Mouse (Mus musculus) C2C12 (cell line): Measurements from ENCODE around the gene Kng2.
"Not testable (repeated sequence)": the region's sequence is repeated elsewhere in the genome, so short reads cannot be mapped to it uniquely, and the experiment has no call there.

Experiments
- CEBPB ChIP-seq: IDR thresholded peaks from one replicate; pipeline ENCODE4 v1.6.1; 2011; ENCODE audit warnings: low read depth, mild to moderate bottlenecking, control low read depth, moderate library complexity
- CTCF ChIP-seq: IDR thresholded peaks from one replicate; pipeline ENCODE4 v1.5.1; 2011; ENCODE audit not compliant: control insufficient read depth, insufficient read depth, insufficient read length
- FOSL1 ChIP-seq: IDR thresholded peaks from one replicate; pipeline ENCODE4 v1.8.0; 2011; ENCODE audit warnings: mild to moderate bottlenecking, low read length; ENCODE audit not compliant: poor library complexity, insufficient read depth, severe bottlenecking
- MAX ChIP-seq: IDR thresholded peaks from one replicate; pipeline ENCODE4 v1.6.1; 2011; ENCODE audit warnings: mild to moderate bottlenecking, control low read depth
- MYOG ChIP-seq: IDR thresholded peaks from one replicate; pipeline ENCODE4 v1.6.1; 2011; ENCODE audit not compliant: control insufficient read depth, insufficient read length; ENCODE audit errors: extremely low read depth
- USF1 ChIP-seq: IDR thresholded peaks from one replicate; pipeline ENCODE4 v1.6.1; 2011; ENCODE audit warnings: low read depth, mild to moderate bottlenecking, control low read depth, moderate library complexity

- not testable (repeated sequence) for TF ChIP-seq CTCF, CEBPB, FOSL1, MAX, USF1, MYOG
Observed at GRCm38 (mm10) chr16:23020571-23020970, 8.7 kb downstream of the Kng2 start.
